ENCODE assay signal across 9 mouse cellular contexts in the genomic region with DNA sequence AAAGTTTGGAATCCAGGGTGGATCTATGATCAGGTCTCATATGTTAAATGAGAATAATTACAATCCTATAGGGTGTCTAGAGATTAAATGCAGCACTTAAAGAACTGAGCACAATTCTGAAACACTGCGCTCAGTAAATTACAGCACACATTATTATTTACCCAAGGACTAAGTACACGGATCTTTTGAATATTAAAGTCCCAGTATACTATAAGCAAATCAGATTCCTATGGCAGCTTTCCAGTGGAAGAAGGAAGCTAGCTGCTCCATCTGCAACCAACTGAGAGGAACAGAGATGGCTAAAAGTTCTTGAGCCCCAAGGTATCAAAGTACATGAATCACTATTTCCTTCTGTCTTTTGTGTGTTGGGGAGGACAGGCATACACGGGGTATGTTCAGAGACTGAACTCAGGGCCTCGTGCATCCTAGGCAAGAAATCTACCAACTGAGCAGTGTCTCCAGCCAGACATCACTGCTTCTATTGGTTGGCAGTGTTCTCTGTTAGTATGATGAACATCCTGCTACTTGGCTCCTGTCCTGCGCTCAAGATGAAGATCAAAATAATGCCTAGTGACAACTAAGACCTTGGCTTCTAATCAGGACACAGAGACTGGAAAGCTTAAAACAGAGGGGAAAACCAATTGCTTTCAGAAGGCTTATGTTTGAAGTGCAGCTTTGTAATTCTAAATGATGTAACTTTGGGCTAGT.
"Had no signal": no experiment of that assay in that cellular context is flagged by ENCODE, and none has a peak within 500 bp of the region (broad histone marks: within the 10 kb centered on the region; RNA-seq: fewer than 3 reads in every experiment).

No protein-coding gene starts in this region.

- H3K4me2 ChIP-seq: liver, embryonic 11.5 days; liver, embryonic 15.5 days; midbrain, embryonic 13.5 days; stomach, embryonic 15.5 days had no signal

- DNase-seq: kidney, adult 8-10 months; kidney, postnatal 25 days; right cerebral cortex, postnatal 14 days had no signal

- H3K27me3 ChIP-seq: liver, embryonic 15.5 days; midbrain, embryonic 13.5 days; stomach, embryonic 15.5 days had no signal

- H3K9ac ChIP-seq: liver, embryonic 15.5 days; midbrain, embryonic 13.5 days; stomach, embryonic 15.5 days had no signal

- ATAC-seq: intestine, postnatal 0 days; midbrain, embryonic 13.5 days had no signal

- H3K4me3 ChIP-seq: limb, embryonic 10.5 days; liver, embryonic 15.5 days; midbrain, embryonic 13.5 days; stomach, embryonic 15.5 days had no signal

- H3K9me3 ChIP-seq: limb, embryonic 10.5 days; liver, embryonic 15.5 days; midbrain, embryonic 13.5 days; stomach, embryonic 15.5 days had no signal

- H3K4me1 ChIP-seq: limb, embryonic 10.5 days; liver, embryonic 15.5 days; midbrain, embryonic 13.5 days; stomach, embryonic 15.5 days had no signal

- H3K27ac ChIP-seq: limb, embryonic 10.5 days; liver, embryonic 15.5 days; midbrain, embryonic 13.5 days had no signal
